Mouse (Mus musculus): Measurements from ENCODE around the gene Kif1c.
A peak's percentile ranks its signal among the peaks of the same experiment; 100 is the strongest.

Kif1c gene

DNA sequence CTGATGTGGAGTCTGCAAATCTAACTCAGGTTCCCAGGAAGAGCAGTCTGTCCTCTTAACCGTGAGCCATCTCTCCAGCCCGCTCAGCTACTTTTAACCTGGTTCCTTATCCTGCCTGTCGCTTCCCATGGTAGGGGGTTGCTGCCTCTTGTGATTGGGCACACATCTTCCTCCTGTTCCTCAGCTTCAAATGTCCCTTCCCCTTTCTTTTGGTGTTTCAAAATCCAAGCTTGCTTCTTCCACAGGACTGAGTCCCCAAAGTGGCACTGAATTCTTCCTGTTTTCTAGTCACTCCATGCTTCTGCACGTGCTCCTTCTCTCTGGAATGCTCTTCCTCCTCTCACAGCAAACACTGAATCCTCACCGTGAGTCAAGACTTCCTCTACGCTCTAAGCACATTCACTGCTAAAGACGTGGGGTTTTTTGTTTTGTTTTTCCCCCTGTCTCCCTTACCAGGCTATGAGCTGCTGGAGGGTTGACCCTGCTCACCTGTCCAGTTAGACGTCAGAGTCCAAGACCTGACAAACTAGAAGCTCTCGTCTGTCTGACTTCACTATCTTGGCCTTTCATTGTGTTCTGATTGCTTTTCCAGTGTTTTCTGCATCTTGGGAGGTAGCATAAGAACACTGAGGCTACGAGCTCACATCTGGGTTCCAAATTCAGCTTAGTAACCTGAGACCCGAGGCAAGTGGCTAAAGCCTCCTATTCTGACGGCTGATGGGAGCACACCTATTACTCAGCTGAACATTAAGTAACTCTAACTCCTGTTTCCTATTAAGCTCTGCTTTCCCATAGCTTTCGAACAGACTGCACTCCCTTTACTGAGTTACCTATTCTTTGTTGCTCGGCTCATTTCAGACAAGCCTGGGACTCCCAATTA lies 32.8 kb upstream of the Kif1c start:
- no peak for DNase-seq

DNA sequence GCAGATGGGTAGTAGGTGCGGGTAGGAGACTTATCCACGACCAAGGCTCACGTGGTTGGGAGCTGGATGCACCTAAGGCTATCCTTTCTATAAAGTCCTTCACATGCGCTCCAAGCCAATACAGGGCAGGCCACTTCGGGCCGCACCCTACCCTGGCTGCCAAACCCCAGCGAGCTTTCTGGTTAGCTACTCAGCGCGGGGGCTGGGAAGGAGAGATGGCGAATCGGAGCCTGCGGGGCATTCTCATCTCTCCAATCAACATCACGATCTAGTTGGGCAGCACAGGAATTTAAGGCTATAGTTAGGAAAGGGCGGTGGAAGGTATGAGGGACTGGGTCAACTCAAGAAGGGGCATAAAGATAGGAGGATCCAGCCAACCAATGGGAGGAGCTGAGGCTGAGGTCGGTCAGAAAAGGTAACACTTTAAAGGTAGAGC lies 32.0 kb upstream of the Kif1c start:
- DNase-seq, result peak; percentile 73

DNA sequence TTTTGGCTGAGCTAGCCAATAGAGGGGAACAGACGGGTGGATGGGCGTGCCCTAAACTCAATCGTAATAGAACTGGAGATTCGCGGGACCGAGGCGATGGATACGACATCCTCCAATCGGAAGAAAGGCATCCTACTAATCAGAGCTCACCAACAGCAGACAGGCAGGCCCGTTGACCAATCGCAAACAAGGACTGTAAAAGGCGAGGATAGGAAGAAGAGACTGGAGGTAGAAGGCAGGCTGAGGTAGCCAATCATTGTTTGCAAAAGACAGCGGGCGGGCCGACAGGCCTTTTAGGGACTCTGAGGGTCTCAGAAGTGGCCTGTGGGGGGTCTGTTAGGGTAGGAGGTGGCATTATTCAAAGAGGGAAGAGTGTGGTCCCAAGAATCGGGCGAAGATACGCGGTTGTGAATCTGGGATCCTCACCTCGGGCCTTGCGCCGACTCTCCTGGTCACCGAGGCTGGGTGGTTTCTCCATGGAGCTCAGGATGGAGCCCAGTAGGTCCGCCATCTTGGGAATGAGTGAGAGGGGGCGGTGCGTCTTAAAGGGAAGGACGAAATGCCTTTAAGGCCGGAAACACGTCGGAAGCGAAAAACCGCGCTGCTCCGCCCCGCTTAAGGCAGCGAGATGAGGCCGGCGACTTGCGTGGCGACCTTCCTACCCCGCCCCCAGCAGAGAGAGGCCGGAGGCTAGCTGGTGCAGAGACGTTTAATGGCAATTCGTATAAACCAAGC lies 31.4 kb upstream of the Kif1c start, which contains the start of gene Spag7:
Spag7 (minus strand) TSS at position 646 of the 735 bp plus-strand sequence.
- peak; percentile 96 for DNase-seq

DNA sequence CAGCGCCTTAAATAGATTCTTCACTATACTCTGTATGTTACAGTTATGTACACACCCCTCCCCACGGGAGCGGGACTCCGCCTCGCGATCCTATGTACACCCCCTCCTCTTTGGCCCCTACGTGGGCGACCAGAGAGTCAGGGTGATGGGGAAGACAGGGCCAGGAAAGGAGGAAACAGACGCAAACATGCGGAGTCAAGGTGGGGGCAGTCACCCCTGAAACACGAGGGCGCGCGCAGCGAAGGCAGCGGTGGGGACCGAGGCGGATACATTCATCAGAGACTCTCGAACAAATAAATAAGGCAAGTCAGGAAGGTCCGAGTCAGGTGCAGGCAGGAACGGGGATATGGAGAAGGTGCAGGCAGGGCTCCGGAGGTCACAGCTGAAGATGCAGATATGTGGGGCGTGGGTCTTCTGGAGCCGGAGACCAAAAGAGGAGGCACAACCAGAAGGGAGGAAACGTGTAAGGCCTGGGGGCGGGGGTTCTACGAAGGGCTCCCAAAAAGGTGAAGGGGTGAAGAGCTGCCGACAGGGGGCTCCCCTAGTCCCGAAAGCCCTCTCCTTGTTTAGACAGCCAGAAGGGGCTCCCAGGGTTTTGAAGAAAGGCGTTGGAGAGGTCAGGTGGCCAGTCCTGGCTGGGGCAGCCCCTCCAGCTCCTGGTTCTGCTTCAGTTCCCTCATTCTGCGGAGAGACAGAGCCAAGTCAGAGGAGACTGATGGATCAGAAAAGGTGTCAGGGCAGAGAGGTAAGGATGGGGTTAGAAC lies 30.6 kb upstream of the Kif1c start:
- peak; percentile 79 for DNase-seq

DNA sequence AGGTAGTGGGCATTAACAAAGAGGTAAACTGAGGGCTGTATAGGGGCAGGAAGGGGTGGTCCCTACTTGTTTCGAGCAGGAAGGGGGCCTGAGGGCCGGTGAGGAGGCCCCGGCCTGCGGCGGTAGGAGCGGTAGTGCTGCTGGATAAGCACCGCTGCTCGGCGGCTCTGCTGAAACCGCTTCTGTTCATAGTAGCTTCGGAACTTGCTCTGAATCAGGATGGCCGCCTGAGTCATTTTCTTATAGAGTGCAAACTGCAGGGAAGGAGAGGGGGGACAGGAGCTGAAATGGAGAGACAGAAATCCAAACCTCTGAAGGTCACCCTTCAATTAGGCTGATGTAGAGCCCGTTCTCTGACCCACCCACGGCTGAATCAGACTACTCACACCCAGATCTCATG lies 29.9 kb upstream of the Kif1c start:
- no peak for DNase-seq

GRCm38 (mm10) chr11:70671333-70672047 lies 28.9 kb upstream of the Kif1c start:
- DNase-seq, result no peak

- no peak for DNase-seq
These were observed 26.3 kb upstream of the Kif1c start for GRCm38 (mm10) chr11:70674014-70674413.

DNA sequence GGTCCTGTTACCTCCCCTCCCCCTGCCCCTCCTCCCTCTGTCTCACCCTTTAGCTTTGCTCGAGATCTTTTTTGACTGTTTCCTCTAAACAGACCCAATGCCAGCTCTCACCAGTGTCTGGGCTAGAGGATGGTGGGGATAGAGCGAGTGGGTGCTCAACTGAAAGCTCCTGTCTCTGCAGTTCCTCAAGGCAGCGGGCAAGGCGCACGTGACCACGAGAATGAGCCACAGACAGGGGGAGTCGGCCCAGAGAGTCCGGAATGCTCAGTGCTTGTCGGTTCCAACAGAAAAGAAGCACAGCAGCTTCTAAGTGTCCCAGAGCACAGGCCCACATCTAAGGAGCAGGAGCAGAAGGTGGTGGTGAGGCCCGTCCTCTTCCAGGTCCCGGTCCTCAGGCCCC lies 25.8 kb upstream of the Kif1c start:
- DNase-seq, result no peak

GRCm38 (mm10) chr11:70678092-70678491 lies 22.3 kb upstream of the Kif1c start:
- no peak for DNase-seq

GRCm38 (mm10) chr11:70678576-70678975 lies 21.8 kb upstream of the Kif1c start:
- no peak for DNase-seq

- DNase-seq, result no peak
These were observed 21.0 kb upstream of the Kif1c start for GRCm38 (mm10) chr11:70679361-70679760.

- no peak for DNase-seq
These were observed 20.5 kb upstream of the Kif1c start for GRCm38 (mm10) chr11:70679894-70680293.

DNA sequence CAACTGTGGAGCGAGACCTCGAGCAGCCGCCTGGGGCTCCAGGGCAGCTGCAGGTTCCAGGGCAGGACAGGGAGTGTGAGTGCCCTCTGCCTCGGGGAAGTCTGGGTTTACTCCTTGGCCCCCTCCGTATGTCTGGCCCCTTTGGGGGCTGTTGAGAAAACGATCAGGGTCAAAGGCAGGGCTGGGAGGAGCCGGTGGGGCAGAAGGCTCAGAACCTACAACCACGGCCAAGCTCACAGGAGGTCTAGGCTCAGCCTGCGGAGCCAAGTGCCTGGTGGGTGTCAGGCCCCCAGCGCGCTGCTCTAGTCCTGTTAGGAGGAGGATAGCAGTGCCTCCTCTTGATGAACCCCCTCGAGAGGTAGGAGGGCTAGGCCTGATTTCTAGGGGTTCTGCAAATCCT lies 19.2 kb upstream of the Kif1c start:
- DNase-seq, result no peak

GRCm38 (mm10) chr11:70681897-70682581 lies 18.3 kb upstream of the Kif1c start:
- DNase-seq, result peak; percentile 38

GRCm38 (mm10) chr11:70683640-70684039 lies 16.7 kb upstream of the Kif1c start:
- no peak for DNase-seq

DNA sequence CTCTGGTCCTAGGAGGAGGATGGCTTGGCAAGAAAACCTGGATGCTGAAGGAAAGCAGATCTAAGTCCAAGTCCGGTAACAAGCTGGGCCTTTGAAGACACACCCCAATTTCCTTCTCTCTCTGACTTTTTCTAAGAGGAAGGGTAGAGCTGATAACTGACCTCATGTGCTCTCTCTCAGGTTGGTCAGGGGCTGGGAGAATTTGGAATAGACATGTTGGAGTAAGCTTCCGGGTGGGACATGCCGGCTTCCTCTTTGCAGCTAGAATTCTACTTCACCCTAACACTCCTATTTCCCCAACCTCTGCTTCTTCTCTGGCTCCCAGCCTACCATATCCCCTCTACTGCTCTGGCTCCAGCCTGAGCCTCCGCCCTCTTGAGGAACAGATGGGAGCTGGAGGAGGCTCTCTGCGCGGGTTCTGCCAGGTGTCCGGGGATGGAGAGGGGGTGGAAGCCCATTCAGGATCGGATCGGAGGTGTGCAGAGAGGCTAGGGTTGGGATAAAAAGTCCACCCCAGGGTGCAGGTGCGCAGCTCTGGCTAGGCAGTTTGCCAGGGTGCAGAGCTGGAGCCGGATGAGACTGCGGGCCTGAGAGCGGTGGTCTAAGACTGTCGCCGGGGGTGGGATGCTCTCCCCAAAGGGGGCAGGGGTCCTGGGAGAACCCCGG lies 13.3 kb upstream of the Kif1c start:
- no peak for DNase-seq

DNA sequence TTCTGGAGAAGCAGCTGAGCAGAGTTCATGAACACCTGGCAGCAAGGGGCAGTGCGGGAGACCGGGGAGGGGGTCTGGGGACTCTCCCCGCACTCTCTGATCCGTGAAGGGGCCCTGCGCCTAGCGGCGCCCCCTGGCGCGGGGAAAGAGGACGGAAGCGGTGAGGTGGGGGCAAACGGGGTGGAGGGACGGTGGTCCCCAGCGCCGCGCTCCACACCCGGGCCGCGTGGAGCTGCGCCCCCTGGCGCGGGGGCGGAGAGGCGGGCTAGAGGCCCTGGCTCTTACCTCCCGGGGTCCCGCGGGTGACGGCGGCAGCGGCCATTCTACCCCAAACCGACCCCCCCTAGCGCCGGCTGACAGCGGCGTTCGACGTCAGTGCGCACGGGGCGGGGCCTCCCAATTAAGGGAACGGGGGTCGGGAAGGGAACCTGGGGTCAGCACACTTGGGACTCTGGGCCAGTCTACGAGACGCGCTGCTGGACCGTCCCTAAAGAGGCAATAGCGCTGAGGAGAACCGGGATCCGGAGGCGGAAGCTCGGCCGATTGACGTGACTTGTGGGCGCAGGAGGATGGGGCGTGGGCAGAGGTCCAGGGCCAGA lies 12.6 kb upstream of the Kif1c start, which contains the start of gene Camta2:
Camta2 (minus strand) TSS at position 505 of the 599 bp plus-strand sequence.
- DNase-seq, result peak; percentile 92

DNA sequence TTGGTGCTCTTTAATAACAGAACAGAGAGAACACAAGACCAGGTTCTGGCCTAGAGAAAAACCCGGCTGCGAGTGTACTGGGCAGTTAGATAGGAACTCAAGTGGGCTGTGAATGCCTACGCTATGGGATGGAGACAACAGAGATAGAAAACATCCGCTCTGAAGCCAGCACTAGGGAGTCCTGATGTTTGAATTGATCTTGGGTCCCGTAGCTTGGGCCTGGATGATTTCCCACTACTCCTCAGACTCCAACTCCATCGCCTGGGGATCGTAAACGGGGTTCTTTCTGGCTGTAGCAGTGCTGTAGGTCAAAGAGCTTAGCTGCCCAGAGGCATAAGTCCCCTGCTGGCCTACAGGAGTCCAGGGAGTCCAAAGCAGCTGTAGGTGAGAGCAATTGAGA lies 12.0 kb upstream of the Kif1c start:
- DNase-seq, result no peak

DNA sequence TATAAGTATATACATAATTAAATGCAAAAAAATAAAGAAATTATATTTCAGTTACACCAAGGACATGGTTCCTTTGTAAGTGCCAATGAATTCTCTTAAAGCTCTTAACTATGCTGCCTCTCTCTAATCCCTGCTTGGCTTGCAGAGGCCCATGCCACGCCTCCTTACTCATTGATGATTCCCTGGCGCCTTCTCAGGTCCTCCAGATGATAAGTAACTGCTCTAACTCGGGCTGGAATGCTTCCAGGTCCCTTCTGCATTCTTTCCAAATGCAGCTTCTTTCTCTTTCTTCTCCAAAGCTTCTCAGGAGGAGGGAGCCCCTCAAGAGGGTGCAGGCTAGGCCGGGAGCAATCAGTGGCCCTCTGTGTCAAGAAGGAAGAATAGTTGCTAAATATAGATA lies 10.8 kb upstream of the Kif1c start:
- DNase-seq, result no peak

GRCm38 (mm10) chr11:70693504-70693903 lies 6.8 kb upstream of the Kif1c start:
- no peak for DNase-seq

DNA sequence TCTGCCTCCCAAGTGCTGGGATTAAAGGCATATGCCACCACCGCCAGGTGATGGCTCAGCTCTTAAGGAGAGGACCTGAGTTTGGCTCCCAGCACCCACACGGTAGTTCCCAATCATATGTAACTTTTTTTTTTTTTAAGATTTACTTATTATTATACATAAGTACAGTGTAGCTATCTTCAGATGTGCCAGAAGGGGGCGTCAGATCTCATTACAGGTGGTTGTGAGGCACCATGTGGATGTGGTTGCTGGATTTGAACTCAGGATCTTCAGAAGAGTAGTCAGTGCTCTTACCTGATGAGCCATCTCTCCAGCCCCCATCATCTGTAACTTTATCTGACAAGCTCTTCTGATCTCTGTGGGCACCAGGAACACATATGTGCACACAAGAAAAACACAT lies 3.0 kb upstream of the Kif1c start:
- DNase-seq, result no peak

Data from lung, postnatal 14 days (tissue).